Mouse (Mus musculus): ENCODE data around the gene Mmp19. TPM values are rescaled to one million over a fixed set of nuclear protein-coding genes. Genes with fewer than 3 reads are reported as not detected.

The Mmp19 gene
- total RNA-seq, 1 experiment from 2014 or later = 4.4 TPM

- no peak for ATAC-seq (ENCODE audit: extremely low read depth, insufficient number of reproducible peaks, low FRiP score, poor library complexity, severe bottlenecking)
Measured at GRCm38 (mm10) chr10:128840612-128841011, 49.9 kb downstream of the Mmp19 start.

- no peak for ATAC-seq (ENCODE audit: extremely low read depth, insufficient number of reproducible peaks, low FRiP score, poor library complexity, severe bottlenecking)
Measured at GRCm38 (mm10) chr10:128843260-128843659, 52.5 kb downstream of the Mmp19 start.

GRCm38 (mm10) chr10:128845516-128845915, 54.8 kb downstream of the Mmp19 start:
- 0 out of 2 replicates have a peak, but pooled peaks have one; percentile 41 for ATAC-seq (ENCODE audit: extremely low read depth, insufficient number of reproducible peaks, low FRiP score, poor library complexity, severe bottlenecking)

GRCm38 (mm10) chr10:128846664-128847063, 56.0 kb downstream of the Mmp19 start:
- no peak for ATAC-seq (ENCODE audit: extremely low read depth, insufficient number of reproducible peaks, low FRiP score, poor library complexity, severe bottlenecking)

GRCm38 (mm10) chr10:128848426-128848825, 57.7 kb downstream of the Mmp19 start:
- ATAC-seq (ENCODE audit: extremely low read depth, insufficient number of reproducible peaks, low FRiP score, poor library complexity, severe bottlenecking) = no peak

GRCm38 (mm10) chr10:128850339-128850738, 59.6 kb downstream of the Mmp19 start:
- ATAC-seq (ENCODE audit: extremely low read depth, insufficient number of reproducible peaks, low FRiP score, poor library complexity, severe bottlenecking) = no peak

Other genes with a start within 250 kb of the Mmp19 start
- gene Zc3h10, start 243.1 kb upstream of the Mmp19 start, total RNA-seq (2017) = 36.2 and 37.9 TPM in 2 replicates
- 1,707 and 2,029 TPM in 2 replicates for gene Rpl41, start 241.6 kb upstream of the Mmp19 start, total RNA-seq (2017)
- 47.6 and 55.1 TPM in 2 replicates for gene Pa2g4, start 224.9 kb upstream of the Mmp19 start, total RNA-seq (2017)
- gene Erbb3, start 201.3 kb upstream of the Mmp19 start, total RNA-seq (2017) = 1.3 and 1.6 TPM in 2 replicates
- gene Rps26, start 164.2 kb upstream of the Mmp19 start, total RNA-seq (2017) = 404 and 420 TPM in 2 replicates
- 0.35 TPM in 1 of 2 replicates, not detected in the other for gene Ikzf4, start 144.9 kb upstream of the Mmp19 start, total RNA-seq (2017)
- 4.3 and 6.2 TPM in 2 replicates for gene Suox, start 116.8 kb upstream of the Mmp19 start, total RNA-seq (2017)
- gene Rab5b, start 94.6 kb upstream of the Mmp19 start, total RNA-seq (2017) = 129 and 132 TPM in 2 replicates
- not detected in 2 replicates for gene Pmel, start 86.7 kb upstream of the Mmp19 start, total RNA-seq (2017)
- gene Cdk2, start 85.9 kb upstream of the Mmp19 start, total RNA-seq (2017) = 38.6 and 40.6 TPM in 2 replicates
- gene Dgka, start 46.1 kb upstream of the Mmp19 start, total RNA-seq (2017) = 264 and 290 TPM in 2 replicates
- 56.3 and 57.8 TPM in 2 replicates for gene Pym1, start 43.0 kb upstream of the Mmp19 start, total RNA-seq (2017)
- gene Dnajc14, start 13.2 kb downstream of the Mmp19 start, total RNA-seq (2017) = 77.7 and 87.9 TPM in 2 replicates
- gene Tmem198b, start 13.5 kb downstream of the Mmp19 start, total RNA-seq (2017) = 7.9 and 8.0 TPM in 2 replicates
- 77.9 and 106 TPM in 2 replicates for gene Sarnp, start 26.4 kb downstream of the Mmp19 start, total RNA-seq (2017)
- gene Ormdl2, start 30.7 kb downstream of the Mmp19 start, total RNA-seq (2017) = 20.0 TPM in 2 replicates
- 19.9 and 22.1 TPM in 2 replicates for gene Gdf11, start 100.8 kb downstream of the Mmp19 start, total RNA-seq (2017)
- 22.8 and 30.5 TPM in 2 replicates for gene Cd63, start 110.1 kb downstream of the Mmp19 start, total RNA-seq (2017)
- gene Rdh5, start 132.0 kb downstream of the Mmp19 start, total RNA-seq (2017) = 7.4 and 9.5 TPM in 2 replicates
- gene Bloc1s1, start 133.1 kb downstream of the Mmp19 start, total RNA-seq (2017) = 58.3 and 85.6 TPM in 2 replicates
- gene Itga7, start 142.9 kb downstream of the Mmp19 start, total RNA-seq (2017) = 0.25 and 0.35 TPM in 2 replicates
- not detected in 2 replicates for gene Mettl7b, start 170.1 kb downstream of the Mmp19 start, total RNA-seq (2017)
- 0.12 TPM in 1 of 2 replicates, not detected in the other for gene Olfr9, start 198.5 kb downstream of the Mmp19 start, total RNA-seq (2017)
- gene Olfr763, start 219.9 kb downstream of the Mmp19 start, total RNA-seq (2017) = not detected in 2 replicates
- not detected in 2 replicates for gene Olfr764-ps1, start 249.0 kb downstream of the Mmp19 start, total RNA-seq (2017)

Data from neutrophil, adult 5-6 weeks (primary cell).